Mouse (Mus musculus) liver, embryonic 15.5 days (tissue): ENCODE results near the gene Rbm20. TPM values are rescaled to one million over a fixed set of nuclear protein-coding genes. Genes with fewer than 3 reads are reported as not detected.

ENCODE experiments used
- ATAC-seq: fragments of 200-750 bp; cut with Nextera tagmentation; 2 replicates; pipeline ENCODE4 v1.8.0; 2017; ENCODE audit warnings: moderate number of reproducible peaks, mild to moderate bottlenecking, moderate library complexity; ENCODE audit not compliant: insufficient read depth
- H3K27ac ChIP-seq: fragments of 300-500 bp; sonication (generic); replicated peaks from 2 replicates; pipeline ENCODE4 v1.5.1; 2015; ENCODE audit warnings: mild to moderate bottlenecking, inconsistent platforms
- H3K27me3 ChIP-seq: fragments of 300-500 bp; sonication (generic); 2 replicates; pipeline ENCODE4 v1.6.1; 2015; ENCODE audit warnings: mild to moderate bottlenecking, inconsistent platforms
- H3K36me3 ChIP-seq: fragments of 300-500 bp; sonication (generic); replicated peaks from 2 replicates; pipeline ENCODE4 v1.6.1; 2015; ENCODE audit warnings: moderate library complexity, mild to moderate bottlenecking, inconsistent platforms
- H3K4me1 ChIP-seq: fragments of 300-500 bp; sonication (generic); replicated peaks from 2 replicates; pipeline ENCODE4 v1.6.1; 2015; ENCODE audit warnings: inconsistent platforms
- H3K4me2 ChIP-seq: fragments of 300-500 bp; sonication (generic); 2 replicates; pipeline ENCODE4 v1.6.1; 2015; ENCODE audit warnings: moderate library complexity, mild to moderate bottlenecking, inconsistent platforms
- H3K4me3 ChIP-seq: fragments of 300-500 bp; sonication (generic); replicated peaks from 2 replicates; pipeline ENCODE4 v1.5.1; 2015; ENCODE audit warnings: mild to moderate bottlenecking, inconsistent platforms
- H3K9ac ChIP-seq: fragments of 300-500 bp; sonication (generic); 2 replicates; pipeline ENCODE4 v1.6.1; 2015; ENCODE audit warnings: moderate library complexity, mild to moderate bottlenecking, inconsistent platforms
- H3K9me3 ChIP-seq: fragments of 300-500 bp; sonication (generic); replicated peaks from 2 replicates; pipeline ENCODE4 v1.6.1; 2016; ENCODE audit warnings: inconsistent platforms
- WGBS: fragments of 180-500 bp; shearing (Covaris S2); methylation state at CpG from one replicate; pipeline ENCODE4 v1.1.7; 2015; ENCODE audit warnings: mixed read lengths; ENCODE audit not compliant: insufficient replicate concordance; 5-methylcytosine and 5-hydroxymethylcytosine counted together
- polyA plus RNA-seq: library from polyadenylated mRNA; unstranded; fragments of >200 nt; fragmentation: Nextera tagmentation; extraction: Ambion mirVana; gene quantifications from 2 replicates; pipeline ENCODE4 v1.2.1, GENCODE M21; 2015

Gene Rbm20
- polyA plus RNA-seq, 1 experiment from 2014 or later = 0.15 TPM

DNA sequence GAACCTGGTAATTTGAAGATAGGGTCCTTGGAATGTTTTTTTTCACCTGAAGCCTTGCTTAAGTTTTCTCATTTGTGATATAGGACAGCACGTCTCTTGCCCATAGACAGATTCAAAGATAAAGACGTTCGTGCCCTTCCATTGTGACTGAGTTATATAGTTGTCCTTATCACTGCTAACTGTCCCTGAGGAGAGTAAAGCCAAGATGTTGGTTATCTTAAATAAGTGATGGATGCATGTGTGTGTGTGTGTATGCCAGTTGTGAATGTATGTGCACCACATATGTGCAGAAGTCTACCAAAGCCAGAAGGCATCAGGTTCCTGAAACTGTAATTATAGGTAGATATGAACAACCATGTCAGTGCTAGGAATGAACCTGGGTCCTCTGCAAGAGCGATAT is 102.7 kb downstream of the Rbm20 start:
- Histone ChIP-seq H3K4me2 (no peak overlapping the region), H3K9me3 (no peaks in the 10 kb centered on the region), H3K27me3 (no peaks in the 10 kb centered on the region), H3K9ac (no peak overlapping the region), H3K4me1 (peaks cover 33% of the 10 kb centered on the region), H3K4me3 (no peak overlapping the region), H3K36me3 (no peaks in the 10 kb centered on the region), H3K27ac (peak overlapping the region; percentile 49)
- ATAC-seq = peak; percentile 34; the same call in 1 of the 2 replicates
- WGBS = 28% methylated on average over 4 of the region's 4 CpGs

DNA sequence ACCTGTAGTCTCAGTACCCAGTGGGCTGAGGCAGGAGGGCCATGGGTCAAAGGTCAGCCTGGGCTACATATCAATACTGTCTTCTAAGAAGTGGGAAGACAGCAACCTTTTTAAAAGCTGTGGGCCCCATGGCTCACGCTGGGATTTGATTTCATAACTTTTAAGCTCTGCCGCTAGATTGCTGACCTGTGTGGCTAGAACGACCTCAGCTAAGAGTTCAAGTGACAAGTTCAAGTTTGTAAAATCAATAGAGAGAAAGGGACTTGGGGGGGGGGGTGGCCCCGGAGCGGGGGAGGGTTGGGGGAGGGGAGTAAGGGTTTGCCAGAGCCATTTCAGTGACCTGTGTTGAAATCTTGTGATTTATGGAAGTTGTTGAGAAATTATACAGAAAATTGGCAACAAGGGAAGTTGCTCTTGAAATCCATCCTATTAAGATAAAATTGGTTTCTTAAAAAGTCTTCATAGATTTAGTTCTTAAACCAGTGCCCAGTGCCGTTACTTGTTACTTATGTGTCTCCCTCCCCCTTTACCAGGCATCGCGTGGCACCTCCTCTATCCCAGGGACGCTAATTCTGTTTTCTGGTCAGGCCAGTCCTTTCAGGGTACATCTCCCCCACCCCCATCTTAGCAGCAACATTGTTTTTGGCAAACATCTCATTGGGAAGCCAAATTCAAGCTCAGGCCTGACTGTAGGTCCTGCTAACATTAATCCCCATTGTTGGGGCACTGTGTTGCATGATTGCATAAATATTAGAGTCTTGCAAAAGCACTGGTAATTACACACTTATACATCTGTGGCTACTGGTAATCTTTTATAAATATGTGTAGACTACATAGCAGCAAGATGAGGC is 103.9 kb downstream of the Rbm20 start:
- Histone ChIP-seq H3K4me2 (no peak overlapping the region), H3K4me3 (no peak overlapping the region), H3K27ac (no peak overlapping the region), H3K9ac (no peak overlapping the region), H3K9me3 (no peaks in the 10 kb centered on the region), H3K27me3 (no peaks in the 10 kb centered on the region), H3K36me3 (no peaks in the 10 kb centered on the region), H3K4me1 (peaks cover 30% of the 10 kb centered on the region)
- no peak for ATAC-seq
- WGBS = 61% methylated on average over 9 of the region's 9 CpGs

DNA sequence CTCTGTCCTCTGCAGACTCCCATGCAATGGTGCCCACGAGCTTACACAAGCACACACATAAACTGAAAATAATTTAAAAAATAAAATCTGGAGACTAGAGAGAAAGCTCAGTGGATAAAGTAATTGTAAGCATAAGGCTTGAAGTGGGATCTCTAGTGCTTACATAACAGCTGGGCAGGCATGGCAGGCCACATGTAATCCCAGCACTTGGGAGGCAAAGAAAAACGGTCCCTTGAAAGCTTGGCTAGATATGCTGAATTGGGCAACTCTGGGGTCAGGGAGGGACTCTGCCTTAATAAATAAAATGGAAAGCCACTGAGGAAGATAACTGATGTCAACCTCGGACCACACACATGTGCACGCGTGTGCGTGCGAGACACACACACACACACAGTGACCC is 104.7 kb downstream of the Rbm20 start:
- H3K27me3 ChIP-seq = no peaks in the 10 kb centered on the region
- no peak for ATAC-seq
- H3K9me3 ChIP-seq = no peaks in the 10 kb centered on the region
- no peak overlapping the region for H3K4me3 ChIP-seq
- H3K9ac ChIP-seq = no peak overlapping the region
- H3K4me2 ChIP-seq = no peak overlapping the region
- no peak overlapping the region for H3K27ac ChIP-seq
- peaks cover 30% of the 10 kb centered on the region for H3K4me1 ChIP-seq
- WGBS = 85% methylated on average over 7 of the region's 7 CpGs
- H3K36me3 ChIP-seq = no peaks in the 10 kb centered on the region

DNA sequence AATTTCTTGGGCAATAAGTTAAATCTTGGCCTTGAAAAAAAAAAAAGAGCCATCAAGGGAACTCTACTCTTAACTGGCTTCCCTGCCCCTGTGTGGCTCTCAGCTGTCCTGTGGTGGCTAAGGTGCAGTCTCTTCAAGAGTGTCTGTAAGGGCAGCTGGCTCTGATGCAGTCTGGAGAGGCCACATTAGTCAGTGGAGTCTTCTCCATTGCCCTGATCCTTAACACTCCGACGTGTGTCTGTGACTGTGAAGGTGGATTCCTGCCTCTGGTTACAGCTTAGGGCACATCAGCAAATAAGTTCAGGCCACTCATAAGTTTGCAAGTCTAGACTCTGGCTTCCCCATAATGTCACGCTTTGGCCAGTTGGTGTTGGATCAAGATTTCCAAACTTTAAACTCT is 108.2 kb downstream of the Rbm20 start:
- H3K4me1 ChIP-seq = peaks cover 31% of the 10 kb centered on the region
- no peak for ATAC-seq
- H3K9ac ChIP-seq = no peak overlapping the region
- no peaks in the 10 kb centered on the region for H3K9me3 ChIP-seq
- no peak overlapping the region for H3K4me2 ChIP-seq
- no peaks in the 10 kb centered on the region for H3K27me3 ChIP-seq
- H3K27ac ChIP-seq = no peak overlapping the region
- H3K4me3 ChIP-seq = no peak overlapping the region
- WGBS = 79% methylated on average over 3 of the region's 3 CpGs
- H3K36me3 ChIP-seq = no peaks in the 10 kb centered on the region

DNA sequence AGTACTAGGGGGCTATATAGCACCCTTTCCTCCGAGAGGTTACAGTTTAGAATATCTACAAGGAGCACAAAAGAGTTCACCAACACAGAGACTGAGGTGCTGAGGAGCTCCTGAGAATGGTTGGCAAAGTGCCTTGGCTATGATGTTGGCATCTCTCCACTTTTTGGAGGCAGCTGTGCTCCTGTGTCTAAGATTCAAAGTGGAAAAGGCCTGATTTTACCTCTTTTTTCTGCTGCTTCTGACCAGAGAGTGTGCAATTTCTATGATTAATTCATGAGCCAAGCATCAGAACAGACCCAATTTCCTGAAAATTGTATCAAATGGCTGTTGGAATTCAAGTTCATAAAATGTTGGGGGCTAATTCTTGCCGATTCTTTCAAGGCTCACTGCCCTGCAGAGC is 109.1 kb downstream of the Rbm20 start:
- Histone ChIP-seq H3K4me2 (no peak overlapping the region), H3K36me3 (no peaks in the 10 kb centered on the region), H3K9me3 (no peaks in the 10 kb centered on the region), H3K27ac (no peak overlapping the region), H3K4me1 (peaks cover 29% of the 10 kb centered on the region), H3K27me3 (no peaks in the 10 kb centered on the region), H3K9ac (no peak overlapping the region), H3K4me3 (no peak overlapping the region)
- no peak for ATAC-seq
- WGBS = 62% methylated on average over 2 of the region's 2 CpGs

DNA sequence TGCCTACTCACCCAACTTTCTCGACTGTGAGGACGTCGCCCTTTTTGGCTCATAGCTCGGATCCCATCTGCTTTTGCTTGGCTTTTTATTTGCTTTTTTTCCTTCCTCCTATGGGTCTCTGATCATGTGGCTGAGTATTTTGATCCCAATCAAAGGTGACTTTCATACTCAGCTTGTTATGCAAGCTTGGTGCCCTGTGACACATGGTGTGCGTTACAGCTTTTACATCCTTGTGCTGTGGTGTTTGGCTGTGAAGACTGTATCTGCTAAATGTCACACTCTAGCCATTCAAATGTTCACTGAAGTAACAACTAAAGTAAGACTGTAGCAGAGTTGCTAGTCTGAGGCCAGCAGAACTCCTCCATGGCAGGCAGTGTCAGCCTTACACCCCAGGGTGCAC is 109.7 kb downstream of the Rbm20 start:
- peaks cover 29% of the 10 kb centered on the region for H3K4me1 ChIP-seq
- H3K4me3 ChIP-seq = no peak overlapping the region
- H3K36me3 ChIP-seq = no peaks in the 10 kb centered on the region
- H3K27me3 ChIP-seq = no peaks in the 10 kb centered on the region
- H3K4me2 ChIP-seq = no peak overlapping the region
- ATAC-seq = no peak
- H3K27ac ChIP-seq = no peak overlapping the region
- H3K9me3 ChIP-seq = no peaks in the 10 kb centered on the region
- 82% methylated on average over 5 of the region's 5 CpGs for WGBS
- no peak overlapping the region for H3K9ac ChIP-seq

DNA sequence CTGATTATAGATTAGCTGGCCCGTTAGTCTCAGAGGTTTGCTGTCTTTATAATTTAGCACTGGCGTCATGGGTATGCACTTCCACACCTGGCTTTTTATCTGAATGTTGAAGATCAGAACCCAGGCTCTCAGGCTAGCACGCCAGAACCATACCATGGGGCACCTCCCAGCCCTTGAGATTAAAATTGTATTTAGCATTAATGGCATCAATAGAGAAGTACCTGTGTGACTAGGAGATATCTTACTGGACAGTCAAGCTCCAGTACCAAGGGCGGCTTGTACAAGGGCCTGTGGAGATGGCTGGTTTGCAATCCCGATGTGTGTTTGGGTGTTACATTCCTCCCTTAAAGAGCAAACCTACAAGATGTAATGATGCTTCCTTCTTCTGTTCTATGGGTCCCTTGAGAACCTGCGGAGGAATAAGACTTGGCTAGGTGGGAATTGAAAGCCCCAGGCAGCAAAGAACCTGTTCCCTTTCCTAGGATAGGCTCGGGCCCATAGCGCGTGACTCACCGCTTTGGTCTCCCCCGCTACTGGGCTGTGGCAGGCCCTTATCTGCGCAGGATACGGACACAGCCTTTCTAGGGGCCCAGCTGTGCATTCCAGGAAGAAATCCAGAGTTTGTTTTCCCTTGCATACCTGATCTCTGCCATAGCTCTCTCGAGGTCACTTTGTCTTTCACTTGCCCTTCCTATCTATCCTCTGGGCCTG is 111.7 kb downstream of the Rbm20 start:
- no peak overlapping the region for H3K4me3 ChIP-seq
- H3K9ac ChIP-seq = no peak overlapping the region
- WGBS = 31% methylated on average over 14 of the region's 14 CpGs
- H3K27ac ChIP-seq = no peak overlapping the region
- H3K4me2 ChIP-seq = peak overlapping the region; percentile 31
- H3K36me3 ChIP-seq = no peaks in the 10 kb centered on the region
- no peaks in the 10 kb centered on the region for H3K27me3 ChIP-seq
- peaks cover 29% of the 10 kb centered on the region for H3K4me1 ChIP-seq
- peak; percentile 89 for ATAC-seq
- no peaks in the 10 kb centered on the region for H3K9me3 ChIP-seq

DNA sequence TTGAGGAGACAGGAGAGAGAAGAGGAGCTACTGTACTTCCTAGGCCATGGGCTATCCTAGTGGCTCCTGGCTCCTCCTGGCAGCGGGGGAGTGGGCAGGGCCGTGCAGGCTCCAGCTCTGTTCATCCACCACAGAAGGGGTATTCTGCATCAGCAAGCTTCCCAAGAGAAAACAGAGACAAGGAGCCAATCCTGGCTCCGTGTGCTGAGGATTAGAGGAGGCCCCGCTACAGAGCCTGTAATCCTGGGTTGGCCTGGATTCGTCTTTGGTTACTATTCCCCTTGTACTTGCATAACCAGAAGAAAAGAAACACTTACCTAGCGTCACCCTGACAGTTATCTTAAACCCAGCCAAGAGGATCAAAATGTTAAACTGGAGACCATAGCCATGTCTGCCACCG is 112.5 kb downstream of the Rbm20 start:
- H3K4me1 ChIP-seq = peaks cover 29% of the 10 kb centered on the region
- H3K27ac ChIP-seq = 0 out of 2 replicates have a peak overlapping the region, but pooled peaks have one; percentile 14
- H3K4me2 ChIP-seq = no peak overlapping the region
- no peak overlapping the region for H3K4me3 ChIP-seq
- WGBS = 65% methylated on average over 7 of the region's 7 CpGs
- H3K36me3 ChIP-seq = no peaks in the 10 kb centered on the region
- H3K9ac ChIP-seq = no peak overlapping the region
- ATAC-seq = no peak
- no peaks in the 10 kb centered on the region for H3K27me3 ChIP-seq
- H3K9me3 ChIP-seq = no peaks in the 10 kb centered on the region

DNA sequence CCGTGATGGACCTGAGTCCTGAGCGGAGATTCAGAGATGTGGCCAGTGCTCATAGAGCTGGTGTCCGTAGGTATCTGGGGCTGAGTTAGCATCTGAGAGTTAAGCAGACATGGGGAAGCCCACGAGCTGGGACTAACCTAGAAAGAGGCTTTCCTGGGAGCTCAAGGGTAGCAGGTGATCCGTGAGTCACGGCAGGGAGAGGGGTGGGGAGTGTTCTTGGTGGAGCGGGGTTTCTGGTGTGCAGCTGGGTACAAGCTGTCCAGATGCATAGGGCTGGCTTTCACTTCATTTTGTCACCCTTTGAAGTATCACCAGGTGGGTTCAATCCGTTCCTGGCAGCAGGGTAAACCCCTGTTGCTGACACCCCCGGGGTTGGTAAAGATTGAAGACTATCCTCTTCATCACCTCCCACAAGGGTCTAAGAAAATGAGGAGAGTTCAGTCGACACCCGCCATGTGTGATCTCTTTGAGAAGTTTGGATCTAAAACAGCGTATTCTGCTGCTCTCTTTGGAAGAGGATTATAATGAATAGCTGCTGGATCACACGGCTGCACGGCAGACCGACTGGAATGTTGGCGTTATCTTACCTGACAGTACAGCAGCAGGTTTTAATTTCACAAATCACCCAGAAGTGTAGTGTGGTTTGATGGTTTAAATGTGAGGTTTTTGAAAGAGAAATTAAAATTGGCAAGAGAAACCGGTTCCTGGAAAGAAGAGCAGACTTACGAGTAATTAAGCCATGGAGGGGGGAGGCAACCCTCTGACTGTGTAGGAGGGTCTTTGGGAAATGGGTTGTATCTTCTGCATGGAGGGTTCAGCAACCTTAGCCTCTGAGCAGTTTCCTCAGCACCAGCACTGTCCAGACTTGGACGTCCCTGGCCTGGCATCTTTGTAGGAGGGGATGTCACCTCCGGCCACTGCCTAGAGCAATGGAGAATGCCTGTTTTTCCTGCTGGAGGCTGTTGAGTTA is 114.9 kb downstream of the Rbm20 start:
- no peak overlapping the region for H3K4me2 ChIP-seq
- H3K27me3 ChIP-seq = no peaks in the 10 kb centered on the region
- H3K36me3 ChIP-seq = no peaks in the 10 kb centered on the region
- H3K4me3 ChIP-seq = no peak overlapping the region
- no peak overlapping the region for H3K27ac ChIP-seq
- H3K9me3 ChIP-seq = no peaks in the 10 kb centered on the region
- no peak for ATAC-seq
- peaks cover 29% of the 10 kb centered on the region for H3K4me1 ChIP-seq
- 76% methylated on average over 20 of the region's 20 CpGs for WGBS
- H3K9ac ChIP-seq = no peak overlapping the region

DNA sequence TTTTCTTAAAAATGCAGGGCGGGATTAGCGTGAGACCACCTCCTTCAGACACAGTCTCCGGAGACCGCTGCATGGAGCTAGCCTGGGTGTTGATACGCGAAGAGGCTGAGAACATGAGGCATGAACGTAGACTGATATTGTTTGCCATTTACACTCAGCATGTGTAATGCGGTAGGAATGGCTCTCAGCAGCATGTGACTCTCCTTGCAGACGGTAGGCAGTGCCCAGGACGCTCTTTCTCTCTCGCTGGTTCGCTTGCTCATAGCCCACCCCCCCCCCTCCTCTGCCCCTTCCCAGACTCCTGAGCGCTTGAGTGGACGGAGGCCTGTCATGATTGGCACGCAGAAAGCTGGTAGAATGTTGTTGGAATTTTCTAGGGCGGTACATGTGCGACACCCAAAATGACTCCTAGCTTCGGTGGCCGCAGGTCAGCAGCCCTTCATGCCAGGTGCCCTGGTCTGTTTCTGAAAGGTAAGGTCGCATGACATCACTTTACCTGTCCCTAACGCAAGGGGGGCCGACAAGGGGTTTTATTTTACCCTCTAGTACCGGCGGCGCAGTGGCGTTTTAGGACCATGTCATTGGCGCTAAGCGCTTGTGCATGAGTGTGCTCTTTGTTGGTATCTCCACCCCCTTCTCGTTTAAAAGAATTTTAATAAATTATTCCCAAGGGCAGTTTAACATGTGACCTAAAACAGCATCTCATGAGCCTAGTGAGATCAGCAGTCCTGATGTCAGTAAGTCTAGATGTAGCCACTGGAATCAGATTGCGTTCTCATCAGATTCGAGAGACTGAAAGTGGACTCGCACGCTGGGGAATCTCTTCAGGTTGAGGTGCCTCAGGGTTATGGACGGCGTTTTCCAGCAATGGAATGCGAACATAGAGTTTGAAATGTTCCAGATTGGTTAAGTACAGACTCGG is 116.1 kb downstream of the Rbm20 start:
- ATAC-seq = no peak
- Histone ChIP-seq H3K4me2 (no peak overlapping the region), H3K9me3 (no peaks in the 10 kb centered on the region), H3K27me3 (no peaks in the 10 kb centered on the region), H3K36me3 (no peaks in the 10 kb centered on the region), H3K4me3 (no peak overlapping the region), H3K27ac (no peak overlapping the region), H3K9ac (no peak overlapping the region), H3K4me1 (peaks cover 32% of the 10 kb centered on the region)
- 86% methylated on average over 37 of the region's 37 CpGs for WGBS
